Mouse (Mus musculus) ES-Bruce4 (cell line): ENCODE measurements at regions not wholly inside any gene's neighbourhood (a gene's known extent, or its start where the extent isn't known, plus 50 kb on each side); places are given as distances from the start of the nearest gene placed in this dataset.

Experiments used
- H3K27ac ChIP-seq: 2 replicates; pipeline ENCODE4 v1.5.1; 2012; ENCODE audit warnings: low read length, inconsistent platforms; ENCODE audit not compliant: insufficient read depth
- H3K27me3 ChIP-seq: 2 replicates; pipeline ENCODE4 v1.6.1; 2012; ENCODE audit warnings: mild to moderate bottlenecking, low read length, inconsistent platforms; ENCODE audit not compliant: control insufficient read depth, poor library complexity, insufficient read depth, severe bottlenecking
- H3K36me3 ChIP-seq: 2 replicates; pipeline ENCODE4 v1.6.1; 2012; ENCODE audit warnings: inconsistent platforms, mild to moderate bottlenecking, low read length, moderate library complexity; ENCODE audit not compliant: control insufficient read depth, poor library complexity, insufficient read depth, severe bottlenecking
- H3K4me1 ChIP-seq: one replicate; pipeline ENCODE4 v1.8.1; 2011; ENCODE audit warnings: low read length; ENCODE audit not compliant: control insufficient read depth, insufficient read depth
- H3K4me3 ChIP-seq: 2 replicates; pipeline ENCODE4 v1.5.1; 2011; ENCODE audit warnings: low read depth, mild to moderate bottlenecking, low read length
- H3K9ac ChIP-seq: 2 replicates; pipeline ENCODE4 v1.6.1; 2012; ENCODE audit warnings: low read depth, mild to moderate bottlenecking, inconsistent platforms; ENCODE audit not compliant: poor library complexity, severe bottlenecking
- H3K9me3 ChIP-seq: replicated peaks from 2 replicates; pipeline ENCODE4 v1.6.1; 2012; ENCODE audit warnings: mild to moderate bottlenecking, low read length, inconsistent platforms; ENCODE audit not compliant: control insufficient read depth, poor library complexity, insufficient read depth, severe bottlenecking
- CTCF ChIP-seq: IDR thresholded peaks from one replicate; pipeline ENCODE4 v1.8.1; 2011; ENCODE audit warnings: low read depth, low read length
- EP300 ChIP-seq: IDR thresholded peaks from 2 replicates; pipeline ENCODE4 v1.6.1; 2011; ENCODE audit warnings: low read depth, low read length; ENCODE audit not compliant: insufficient read depth
- POLR2A ChIP-seq: IDR thresholded peaks from one replicate; pipeline ENCODE4 v1.8.1; 2011; ENCODE audit warnings: low read length; ENCODE audit not compliant: insufficient read depth

DNA sequence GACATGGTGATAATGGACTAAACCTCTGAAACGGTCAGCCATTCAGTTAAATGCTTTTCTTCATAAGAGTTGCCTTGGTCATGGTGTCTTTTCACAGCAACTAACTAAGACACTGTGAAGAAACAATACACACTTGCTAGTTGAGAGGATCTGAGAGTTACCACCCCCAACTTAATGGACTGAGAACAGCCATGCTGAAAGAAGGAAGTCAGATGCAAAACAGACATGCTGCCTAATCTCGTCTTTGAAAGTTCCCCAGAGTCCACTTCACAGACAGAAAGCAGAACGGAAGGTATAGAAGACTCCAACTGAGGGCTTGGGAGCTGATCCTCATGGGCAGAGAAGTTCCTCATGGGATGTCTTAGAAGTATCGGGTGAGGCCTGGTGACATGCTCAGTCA lies 111.8 kb upstream of the Pmepa1 start:
- H3K9me3 ChIP-seq: no peaks in the 10 kb centered on the region
- H3K36me3 ChIP-seq: no peaks in the 10 kb centered on the region
- H3K9ac ChIP-seq: no peak overlapping the region
- H3K27ac ChIP-seq: no peak overlapping the region
- no peaks in the 10 kb centered on the region for H3K4me1 ChIP-seq
- no peak overlapping the region for H3K4me3 ChIP-seq
- no peaks in the 10 kb centered on the region for H3K27me3 ChIP-seq
- TF ChIP-seq EP300 (no peak), CTCF (no peak), POLR2A (no peak)

DNA sequence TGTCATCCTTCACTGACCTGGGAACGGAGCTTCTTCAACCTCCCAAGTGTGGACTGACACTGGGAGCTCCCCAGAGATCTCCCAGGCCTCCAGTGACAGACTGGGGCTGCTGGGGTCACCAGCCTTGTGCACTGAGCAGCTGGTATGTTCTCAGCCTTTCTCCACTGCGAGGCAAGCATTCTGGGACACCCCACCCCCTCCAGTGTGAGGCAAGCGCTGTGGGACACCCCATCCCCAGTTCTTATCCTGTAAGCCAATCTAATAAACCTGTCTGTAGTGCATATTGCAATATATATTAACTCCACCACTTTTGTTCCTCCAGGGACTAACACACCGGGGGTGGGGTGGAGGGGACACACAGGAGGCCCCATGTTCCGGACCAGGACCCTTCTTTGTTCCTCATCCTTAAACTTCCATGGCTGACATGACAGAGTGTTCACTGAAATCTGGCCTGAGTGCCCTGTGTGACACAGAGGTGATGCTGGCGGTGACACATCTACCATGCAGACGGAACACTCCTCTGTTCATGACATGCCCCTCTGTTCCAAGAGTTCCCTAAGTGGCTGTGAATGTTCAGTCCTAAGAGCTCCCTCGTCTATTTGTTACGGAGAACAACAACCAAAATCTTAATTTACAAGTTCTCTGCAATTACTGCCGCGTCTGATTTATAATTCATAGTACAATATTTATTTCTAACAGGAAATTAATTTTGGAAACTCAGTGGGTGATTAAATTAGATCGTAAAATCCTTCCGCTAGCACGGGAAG lies 116.4 kb upstream of the Pmepa1 start:
- Histone ChIP-seq H3K27me3 (no peaks in the 10 kb centered on the region), H3K9ac (no peak overlapping the region), H3K4me1 (no peaks in the 10 kb centered on the region), H3K9me3 (peaks cover 2% of the 10 kb centered on the region; the same call in 1 of the 2 replicates), H3K36me3 (no peaks in the 10 kb centered on the region), H3K4me3 (no peak overlapping the region), H3K27ac (no peak overlapping the region)
- no peak for TF ChIP-seq CTCF

GRCm38 (mm10) chr2:173393324-173393592 lies 116.9 kb upstream of the Pmepa1 start:
- Histone ChIP-seq H3K27ac (no peak overlapping the region), H3K36me3 (no peaks in the 10 kb centered on the region), H3K4me1 (no peaks in the 10 kb centered on the region), H3K9me3 (peaks cover 2% of the 10 kb centered on the region; the same call in 1 of the 2 replicates), H3K27me3 (no peaks in the 10 kb centered on the region), H3K4me3 (no peak overlapping the region), H3K9ac (no peak overlapping the region)
- TF ChIP-seq POLR2A: no peak
- TF ChIP-seq CTCF: no peak
- TF ChIP-seq EP300: no peak

GRCm38 (mm10) chr2:173395526-173395925 lies 119.2 kb upstream of the Pmepa1 start:
- Histone ChIP-seq H3K9me3 (peaks cover 2% of the 10 kb centered on the region; the same call in 1 of the 2 replicates), H3K27me3 (no peaks in the 10 kb centered on the region), H3K36me3 (no peaks in the 10 kb centered on the region), H3K9ac (no peak overlapping the region), H3K4me3 (no peak overlapping the region), H3K27ac (no peak overlapping the region), H3K4me1 (no peaks in the 10 kb centered on the region)
- no peak for TF ChIP-seq EP300
- TF ChIP-seq CTCF: no peak
- TF ChIP-seq POLR2A: no peak

- H3K27me3 ChIP-seq: no peaks in the 10 kb centered on the region
- no peaks in the 10 kb centered on the region for H3K4me1 ChIP-seq
- no peak overlapping the region for H3K9ac ChIP-seq
- no peaks in the 10 kb centered on the region for H3K36me3 ChIP-seq
- peaks cover 2% of the 10 kb centered on the region; the same call in 1 of the 2 replicates for H3K9me3 ChIP-seq
- H3K27ac ChIP-seq: peak overlapping the region; percentile 13; the same call in 1 of the 2 replicates
- no peak for TF ChIP-seq POLR2A
- TF ChIP-seq EP300: no peak
- TF ChIP-seq CTCF: no peak
- H3K4me3 ChIP-seq: no peak overlapping the region
Measured at GRCm38 (mm10) chr2:173397846-173398331, 121.6 kb upstream of the Pmepa1 start.

DNA sequence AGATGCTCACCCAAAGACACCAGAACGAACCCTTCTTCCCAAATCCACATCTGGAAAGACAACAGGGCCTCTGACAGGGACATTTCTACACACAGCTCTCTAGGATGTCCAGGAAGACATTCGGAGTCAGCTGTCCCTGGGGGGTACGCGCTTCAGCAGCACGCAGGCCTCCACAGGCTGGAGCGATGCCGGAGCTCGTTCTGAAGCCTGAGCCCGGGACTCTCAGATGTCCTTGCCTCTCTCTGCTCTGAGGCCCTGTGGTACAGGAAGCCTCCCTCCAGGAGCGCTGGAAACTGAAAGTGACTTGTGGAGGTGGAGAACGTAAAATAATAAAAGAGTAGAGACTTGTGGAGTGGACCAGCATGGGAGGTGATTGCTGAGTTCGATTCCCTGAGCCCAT lies 116.8 kb upstream of the 1700021F07Rik start:
- no peaks in the 10 kb centered on the region for H3K36me3 ChIP-seq
- H3K27ac ChIP-seq: no peak overlapping the region
- no peaks in the 10 kb centered on the region for H3K27me3 ChIP-seq
- no peak overlapping the region for H3K4me3 ChIP-seq
- H3K4me1 ChIP-seq: no peaks in the 10 kb centered on the region
- no peak overlapping the region for H3K9ac ChIP-seq
- H3K9me3 ChIP-seq: no peaks in the 10 kb centered on the region
- TF ChIP-seq POLR2A: no peak
- no peak for TF ChIP-seq EP300
- TF ChIP-seq CTCF: no peak
